Mouse (Mus musculus) thymus, postnatal 25 days (tissue): Measurements from ENCODE around the gene Epn3.

ENCODE experiments used
- DNase-seq: peaks from one replicate; pipeline ENCODE4 v3.0.0; 2022

The Epn3 gene

DNA sequence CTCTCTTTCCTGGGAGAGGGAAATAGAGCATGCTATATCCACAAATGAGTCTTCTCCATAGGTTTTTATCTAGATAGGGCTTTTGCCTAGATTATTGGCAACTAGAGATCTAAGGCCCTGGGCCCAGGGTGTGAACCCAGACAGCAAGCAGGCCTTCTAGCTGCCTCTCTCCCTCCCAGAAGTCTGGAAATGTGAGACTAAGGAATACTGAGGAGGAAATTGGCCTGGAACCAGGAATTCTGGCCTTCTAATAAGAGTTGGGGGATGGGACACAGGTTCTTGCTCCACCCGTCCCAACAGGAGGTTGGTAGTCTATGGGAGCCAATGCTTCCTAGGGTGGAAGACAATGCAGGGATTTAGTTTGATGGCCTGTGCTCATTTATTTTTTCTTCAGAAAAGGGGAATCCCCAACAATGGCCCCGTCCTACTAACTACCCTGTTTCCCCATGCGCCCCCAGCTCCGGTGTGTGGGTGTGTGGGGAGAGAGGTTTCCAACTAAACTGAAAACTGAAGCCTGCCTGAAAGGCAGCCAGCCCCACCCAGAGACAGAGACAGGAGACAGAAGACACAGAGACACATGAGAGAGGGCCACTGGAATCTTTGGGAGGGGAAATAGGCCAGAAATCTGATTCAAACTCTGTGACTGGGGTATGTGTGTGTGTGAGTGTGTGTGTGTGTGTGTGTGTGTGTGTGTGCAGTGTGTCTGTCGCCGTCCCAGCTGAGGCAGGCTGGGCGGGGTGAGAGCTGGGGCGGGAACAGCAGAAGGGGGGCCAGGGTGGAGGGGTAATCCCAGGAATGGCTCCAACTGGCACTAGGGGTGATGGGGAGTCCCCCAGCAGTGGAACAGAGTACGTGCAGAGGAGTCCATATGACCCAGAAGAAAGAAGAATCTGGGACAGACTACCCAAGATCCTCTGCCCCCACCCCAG lies 30.4 kb downstream of the Epn3 start:
- no peak for DNase-seq

- no peak for DNase-seq
Measured at GRCm38 (mm10) chr11:94468582-94469064, 31.2 kb downstream of the Epn3 start.

DNA sequence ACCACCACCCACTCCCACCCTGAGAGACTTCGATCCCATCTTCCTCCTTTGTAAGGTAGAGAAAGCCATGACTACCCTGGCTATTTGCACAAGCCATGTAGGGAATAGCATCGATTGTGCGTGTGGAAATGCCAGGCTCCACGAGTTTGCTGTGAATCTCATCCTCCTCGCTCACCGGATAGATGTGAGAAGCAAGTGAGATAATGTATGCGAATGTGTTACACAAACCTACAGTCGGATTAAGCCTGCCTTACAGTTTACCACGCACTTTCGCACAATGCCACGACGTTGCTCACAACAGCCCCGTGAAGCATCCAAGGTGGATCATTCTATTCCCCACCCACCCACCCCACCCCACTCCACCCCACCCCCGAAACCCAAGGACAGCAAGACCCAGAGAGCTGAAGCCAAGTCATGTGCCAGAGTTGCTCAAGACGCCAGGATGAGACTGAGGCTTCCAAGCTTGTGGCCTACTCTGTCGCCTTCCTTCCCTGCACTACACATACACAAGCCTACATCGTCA lies 33.4 kb downstream of the Epn3 start:
- DNase-seq, result no peak

GRCm38 (mm10) chr11:94464170-94464569 lies 35.6 kb downstream of the Epn3 start:
- no peak for DNase-seq

DNA sequence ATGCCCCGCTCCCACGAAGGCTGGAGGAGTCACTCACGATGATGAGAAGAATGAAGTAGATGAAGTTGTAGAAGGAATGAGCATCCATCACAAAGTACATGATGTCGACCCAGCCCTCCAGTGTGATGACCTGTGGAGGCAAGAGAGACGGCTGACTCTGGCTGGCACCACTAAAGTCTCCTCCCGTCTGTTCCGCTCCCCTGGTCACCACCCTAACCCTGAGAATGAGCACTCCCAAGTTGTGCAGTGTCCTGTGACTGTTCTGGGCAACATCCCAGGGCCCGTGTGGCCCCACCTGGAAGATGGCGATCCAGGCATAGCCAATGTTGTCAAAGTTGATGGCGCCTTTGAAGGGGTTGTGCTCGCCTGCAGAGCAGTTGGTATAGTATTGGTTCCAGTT lies 37.9 kb downstream of the Epn3 start:
- no peak for DNase-seq

DNA sequence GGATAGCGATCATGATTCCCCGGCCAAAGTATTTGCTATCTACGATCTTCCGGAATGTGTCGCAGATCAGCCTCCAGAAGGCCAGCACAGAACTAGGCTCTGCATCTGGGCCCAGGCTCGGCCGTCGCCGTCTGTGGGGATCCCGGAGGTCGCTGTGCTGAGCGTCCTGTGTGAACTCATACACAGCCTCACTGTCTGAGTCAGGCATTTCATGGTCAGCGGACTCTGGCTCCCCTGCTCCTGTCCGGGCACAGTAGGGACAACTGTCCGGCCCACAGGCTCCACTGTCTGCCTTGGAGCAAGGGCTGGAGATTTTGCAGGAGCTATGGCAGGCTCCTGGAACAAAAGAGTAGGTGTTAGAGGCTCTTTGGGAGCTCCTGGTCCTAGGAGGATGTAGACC lies 42.8 kb downstream of the Epn3 start:
- DNase-seq, result no peak

DNA sequence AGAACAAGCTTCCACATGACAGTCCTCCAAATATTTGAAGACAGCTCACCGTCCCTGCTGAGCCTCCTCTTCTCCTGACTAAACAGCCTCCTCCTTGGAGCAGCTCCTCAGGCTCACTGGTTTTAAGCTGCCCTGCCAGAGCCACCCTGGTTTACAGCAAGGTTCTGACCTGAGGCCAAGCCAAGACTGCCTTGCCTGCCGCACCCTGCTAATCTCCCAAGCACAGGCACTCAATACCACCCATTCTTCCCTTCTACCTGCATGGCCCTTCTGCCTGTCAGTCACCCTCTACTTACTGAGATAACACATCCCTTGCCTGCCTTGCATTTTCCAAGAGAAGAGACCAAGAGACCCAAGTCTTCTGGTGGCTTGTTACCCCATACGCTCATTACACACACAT lies 43.4 kb downstream of the Epn3 start:
- DNase-seq, result no peak

GRCm38 (mm10) chr11:94455161-94455820 lies 44.5 kb downstream of the Epn3 start:
- no peak for DNase-seq

- DNase-seq, result no peak
Measured at GRCm38 (mm10) chr11:94454756-94455155, 45.0 kb downstream of the Epn3 start.

DNA sequence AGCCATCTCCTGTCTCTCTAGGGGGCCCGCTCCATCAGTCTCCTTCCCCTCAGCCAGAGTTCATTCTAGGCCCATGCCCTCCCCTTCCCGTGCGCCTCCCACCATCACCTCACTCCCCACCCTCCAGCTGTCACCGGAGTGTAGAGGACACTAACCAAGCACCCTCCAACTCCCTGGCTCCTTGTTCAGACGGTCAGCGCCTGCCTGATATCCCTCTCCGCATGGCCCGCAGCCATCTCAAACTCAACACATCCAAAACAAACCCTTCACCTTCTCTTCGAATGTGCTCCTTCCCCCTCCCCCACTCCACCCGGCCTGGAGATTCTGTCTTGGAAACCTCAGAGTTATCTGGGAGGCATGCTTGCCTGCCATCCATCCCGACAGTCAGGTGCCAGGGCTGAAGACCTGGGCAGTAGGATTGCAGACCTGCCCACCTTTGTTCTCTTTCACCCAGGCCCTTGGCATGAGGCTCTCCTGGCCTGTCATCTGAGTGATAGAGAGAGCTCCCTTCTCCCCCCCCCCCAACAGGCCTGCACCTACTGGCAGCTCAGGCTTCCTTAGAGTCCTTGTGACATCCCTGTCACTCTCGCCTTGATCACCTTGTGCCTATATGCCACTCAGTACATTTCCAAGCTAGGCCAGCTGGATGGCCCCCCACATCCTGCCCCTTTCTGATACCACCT lies 48.5 kb downstream of the Epn3 start:
- no peak for DNase-seq

DNA sequence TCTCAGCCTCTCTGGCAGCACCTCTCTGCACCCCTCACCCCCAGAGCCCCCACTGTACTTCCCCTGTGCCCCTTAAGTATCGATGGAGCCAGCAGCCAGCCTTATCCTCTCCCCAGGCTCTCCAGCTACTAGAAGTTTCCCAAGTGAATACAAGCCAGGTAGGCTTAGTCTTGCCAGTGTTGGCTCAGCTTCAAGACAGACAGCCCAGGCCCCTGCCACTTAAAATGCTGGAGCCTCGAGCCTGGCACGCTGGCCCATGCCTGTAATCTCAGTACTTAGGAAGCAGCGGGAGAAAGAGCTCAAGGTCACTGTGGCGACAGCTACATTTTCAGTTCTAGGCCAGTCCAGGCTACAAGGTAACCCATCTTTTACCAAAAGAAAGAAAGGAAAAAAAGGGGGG lies 49.9 kb downstream of the Epn3 start:
- DNase-seq, result no peak

DNA sequence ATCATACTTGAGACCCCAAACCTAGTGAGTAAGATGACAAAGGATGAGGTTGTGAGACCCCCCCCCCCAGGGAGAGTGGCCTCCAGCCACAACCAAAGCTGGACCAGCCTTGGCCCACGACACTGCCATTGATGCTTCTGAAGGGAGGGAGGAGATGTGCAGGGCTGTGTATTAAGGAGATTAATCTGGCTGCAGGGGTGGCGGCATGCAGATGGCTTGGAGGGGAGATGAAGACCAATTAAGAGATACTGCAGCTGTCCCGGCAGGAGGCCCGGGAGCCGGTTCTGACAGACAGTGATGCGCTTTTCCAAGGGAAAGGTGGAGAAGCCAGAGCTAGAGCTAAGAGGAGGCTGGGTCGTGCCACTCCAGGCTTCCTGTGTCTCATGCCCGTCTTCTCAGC lies 50.5 kb downstream of the Epn3 start:
- DNase-seq, result no peak

- DNase-seq, result no peak
Measured at GRCm38 (mm10) chr11:94447017-94447416, 52.8 kb downstream of the Epn3 start.

- DNase-seq, result no peak
Measured at GRCm38 (mm10) chr11:94445300-94445699, 54.5 kb downstream of the Epn3 start.

- DNase-seq, result no peak
Measured at GRCm38 (mm10) chr11:94444829-94445228, 54.9 kb downstream of the Epn3 start.

DNA sequence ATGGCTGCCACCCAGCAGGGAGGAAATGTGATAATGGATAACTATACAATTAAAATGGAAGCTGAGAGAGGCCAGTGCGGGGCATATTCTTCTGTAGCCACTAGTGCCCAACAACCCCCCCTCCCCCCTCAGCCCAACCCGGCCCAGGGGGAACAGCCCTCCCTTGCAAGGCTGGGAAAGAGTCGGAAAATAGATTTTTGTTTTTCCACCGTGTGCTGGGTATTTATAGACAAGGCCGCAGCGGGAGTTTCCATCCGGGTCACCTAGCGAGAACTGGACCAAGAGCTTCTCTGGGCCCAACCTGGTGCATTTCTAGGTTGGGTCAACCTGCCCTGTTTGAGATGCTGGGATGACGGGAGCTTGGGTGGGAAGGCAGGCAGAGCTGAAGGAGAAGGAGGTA lies 58.0 kb downstream of the Epn3 start:
- DNase-seq, result no peak

GRCm38 (mm10) chr11:94441122-94441521 lies 58.7 kb downstream of the Epn3 start:
- DNase-seq, result no peak

DNA sequence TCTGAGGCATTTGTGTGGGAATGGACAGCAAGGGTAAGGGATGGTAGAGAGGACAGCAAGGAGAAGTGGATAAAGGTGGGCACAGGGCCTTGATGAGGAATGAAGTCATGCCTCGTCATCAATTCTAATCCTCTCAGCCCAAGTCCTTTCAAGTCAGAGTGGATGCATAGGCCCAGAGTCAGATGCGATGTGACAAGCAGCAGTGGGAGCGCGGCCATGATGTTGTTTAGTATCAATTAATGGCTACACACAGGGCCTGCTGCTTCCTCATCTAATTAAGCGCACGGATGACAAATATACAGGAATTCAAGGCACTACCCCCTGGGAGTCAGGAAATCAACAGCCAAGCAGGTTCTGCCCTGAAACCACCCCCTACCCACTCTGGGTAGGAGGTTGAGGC lies 59.4 kb downstream of the Epn3 start:
- no peak for DNase-seq
